In the genomic region with DNA sequence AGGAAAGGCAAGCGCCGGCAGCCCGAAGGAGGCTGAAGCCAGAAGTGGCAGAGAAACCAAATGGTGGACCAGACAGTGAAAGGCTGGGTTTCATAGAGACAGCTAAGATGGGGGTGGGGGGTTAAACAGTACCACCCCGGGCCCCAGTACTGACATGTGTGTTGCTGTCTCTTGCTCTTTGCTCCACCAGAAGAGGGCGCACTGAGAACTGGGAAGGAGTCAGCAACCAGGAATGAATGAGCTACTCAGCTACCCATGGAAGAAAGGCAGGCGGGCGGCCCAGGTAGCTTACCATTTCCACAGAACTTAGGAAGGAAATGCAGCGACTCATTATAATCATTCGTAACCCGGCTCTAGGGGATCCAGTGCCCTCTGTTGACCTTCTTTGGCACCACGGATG, we compare ENCODE assay signal across 9 mouse cellular contexts. TPM values are rescaled to one million over a fixed set of nuclear protein-coding genes. Genes with fewer than 3 reads are reported as not detected.
DNase-seq lines count a peak whose midpoint lies in the region; ATAC-seq and TF ChIP-seq lines count a peak whose summit lies in the region.
"Had no signal": no experiment of that assay in that cellular context is flagged by ENCODE, and none has a peak within 500 bp of the region (broad histone marks: within the 10 kb centered on the region; RNA-seq: fewer than 3 reads in every experiment).

No protein-coding gene starts in this region.

- H3K4me3 ChIP-seq in liver, adult 2 months (ENCODE audit: insufficient read depth, low read depth, low read length) = no peak overlapping the region
- no peak overlapping the region for H3K4me3 ChIP-seq in liver, embryonic 12.5 days
- H3K4me3 ChIP-seq in bone marrow macrophage, adult 2 months (ENCODE audit: insufficient read depth, low read length) = no peak overlapping the region
- no peak overlapping the region for H3K4me3 ChIP-seq in forebrain, embryonic 10.5 days
- H3K4me3 ChIP-seq: liver, embryonic 13.5 days had no signal

- H3K9ac ChIP-seq in liver, adult 2 months (ENCODE audit: low read depth, low read length) = no peak overlapping the region
- H3K9ac ChIP-seq in liver, embryonic 12.5 days = no peak overlapping the region
- H3K9ac ChIP-seq: liver, embryonic 13.5 days had no signal

- peak; percentile 56 to 58 for DNase-seq in cerebellum, postnatal 10 days
- DNase-seq in cerebellum, postnatal 36 days = no peak
- peak; percentile 21 for DNase-seq in liver, adult 2 months (ENCODE audit: extremely low read depth, low read depth, low spot score)
- DNase-seq in kidney, postnatal 4 days = peak; percentile 60 to 65
- DNase-seq in T-cell, adult 2 months (ENCODE audit: low spot score) = no peak
- DNase-seq in forebrain, embryonic 10.5 days (ENCODE audit: extremely low spot score, low spot score) = no peak
- DNase-seq: liver, embryonic 13.5 days had no signal

- no peak overlapping the region for H3K4me2 ChIP-seq in liver, embryonic 12.5 days
- H3K4me2 ChIP-seq: liver, embryonic 13.5 days had no signal

- TF ChIP-seq POLR2A in liver, adult 2 months (IDR thresholded peaks at IDR 0.05; ENCODE audit: extremely low read depth, insufficient read depth, low read length) = no peak
- no peak for TF ChIP-seq POLR2A in bone marrow macrophage, adult 2 months (IDR thresholded peaks at IDR 0.05; ENCODE audit: borderline replicate concordance, low read depth, low read length)

- TF ChIP-seq CTCF in liver, adult 2 months (IDR thresholded peaks at IDR 0.05; ENCODE audit: low read depth, low read length) = peak; percentile 75
- peak; percentile 54 for TF ChIP-seq CTCF in bone marrow macrophage, adult 2 months (IDR thresholded peaks at IDR 0.05; ENCODE audit: low read depth, low read length)

- H3K27me3 ChIP-seq in liver, adult 2 months (ENCODE audit: control insufficient read depth, insufficient read depth, low read length) = 0 out of 2 replicates have a peak, but pooled peaks cover 2% of the 10 kb centered on the region
- H3K27me3 ChIP-seq in liver, embryonic 12.5 days (replicated peaks) = peaks cover 41% of the 10 kb centered on the region
- peaks cover 33% of the 10 kb centered on the region for H3K27me3 ChIP-seq in forebrain, embryonic 10.5 days (ENCODE audit: poor library complexity, severe bottlenecking)

- H3K27ac ChIP-seq in liver, adult 2 months (replicated peaks; ENCODE audit: insufficient read depth, low read depth, low read length) = no peak overlapping the region
- no peak overlapping the region for H3K27ac ChIP-seq in liver, embryonic 12.5 days
- H3K27ac ChIP-seq in bone marrow macrophage, adult 2 months (ENCODE audit: insufficient read depth, low read depth, low read length) = no peak overlapping the region
- H3K27ac ChIP-seq in forebrain, embryonic 10.5 days = no peak overlapping the region
- H3K27ac ChIP-seq: liver, embryonic 13.5 days had no signal

- no peaks in the 10 kb centered on the region for H3K4me1 ChIP-seq in liver, adult 2 months (ENCODE audit: control insufficient read depth, insufficient read depth, low read length)
- peaks cover 5% of the 10 kb centered on the region; the same call in 1 of the 2 replicates for H3K4me1 ChIP-seq in liver, embryonic 12.5 days
- no peaks in the 10 kb centered on the region for H3K4me1 ChIP-seq in bone marrow macrophage, adult 2 months (ENCODE audit: control insufficient read depth, insufficient read depth, low read length)
- peaks cover 10% of the 10 kb centered on the region for H3K4me1 ChIP-seq in forebrain, embryonic 10.5 days

- ATAC-seq in liver, embryonic 12.5 days = no peak

- 49% methylated on average over 11 of the region's 11 CpGs for WGBS in liver, adult 2 months
- WGBS in liver, embryonic 12.5 days (ENCODE audit: insufficient replicate concordance) = 47% methylated on average over 11 of the region's 11 CpGs
- WGBS in forebrain, embryonic 10.5 days = 53% methylated on average over 11 of the region's 11 CpGs

- H3K36me3 ChIP-seq in liver, adult 2 months (ENCODE audit: control insufficient read depth, insufficient read depth, low read length) = no peaks in the 10 kb centered on the region
- no peaks in the 10 kb centered on the region for H3K36me3 ChIP-seq in liver, embryonic 12.5 days
- no peaks in the 10 kb centered on the region for H3K36me3 ChIP-seq in forebrain, embryonic 10.5 days (replicated peaks)
- H3K36me3 ChIP-seq: liver, embryonic 13.5 days had no signal

- H3K9me3 ChIP-seq in liver, embryonic 12.5 days (replicated peaks) = no peaks in the 10 kb centered on the region
- H3K9me3 ChIP-seq in forebrain, embryonic 10.5 days = peaks cover 3% of the 10 kb centered on the region; the same call in 1 of the 2 replicates

- no peaks in the 10 kb centered on the region for H3K79me2 ChIP-seq in liver, adult 2 months (ENCODE audit: control insufficient read depth, insufficient read depth, low read length)

RNA-seq across cellular contexts. Expression of a gene that starts 16.4 kb away (rescaled TPM):
- not detected in 2 replicates for total RNA-seq in liver, adult 2 months (2014; rRNA removed)
- polyA plus RNA-seq in liver, adult 2 months (2012; rRNA removed) = 0.02 TPM in 1 of 2 replicates, not detected in the other
- polyA plus RNA-seq in liver, embryonic 12.5 days (2016; fragmentation: Nextera tagmentation; extraction: Ambion mirVana) = not detected in 2 replicates
- polyA plus RNA-seq in bone marrow macrophage, adult 2 months (2012; ENCODE audit: insufficient read depth, insufficient read length, missing spikeins) = not detected in 2 replicates
- polyA plus RNA-seq in forebrain, embryonic 10.5 days (2016; fragmentation: Nextera tagmentation; extraction: Ambion mirVana) = 0.09 and 0.21 TPM in 2 replicates

RNA-seq across cellular contexts. Expression of a gene that starts 30.1 kb away (rescaled TPM):
- 0.13 TPM in 1 of 2 replicates, not detected in the other for total RNA-seq in liver, adult 2 months (2014; rRNA removed)
- 0.06 and 0.10 TPM in 2 replicates for polyA plus RNA-seq in liver, adult 2 months (2012; rRNA removed)
- 0.11 TPM in 1 of 2 replicates, not detected in the other for polyA plus RNA-seq in liver, embryonic 12.5 days (2016; fragmentation: Nextera tagmentation; extraction: Ambion mirVana)
- 0.64 and 1.4 TPM in 2 replicates for polyA plus RNA-seq in bone marrow macrophage, adult 2 months (2012; ENCODE audit: insufficient read depth, insufficient read length, missing spikeins)
- polyA plus RNA-seq in forebrain, embryonic 10.5 days (2016; fragmentation: Nextera tagmentation; extraction: Ambion mirVana) = 0.09 and 0.15 TPM in 2 replicates

RNA-seq across cellular contexts. Expression of a gene that starts 46.0 kb away (rescaled TPM):
- not detected in 2 replicates for total RNA-seq in liver, adult 2 months (2014; rRNA removed)
- polyA plus RNA-seq in liver, adult 2 months (2012; rRNA removed) = not detected in 2 replicates
- polyA plus RNA-seq in liver, embryonic 12.5 days (2016; fragmentation: Nextera tagmentation; extraction: Ambion mirVana) = 0.05 TPM in 1 of 2 replicates, not detected in the other
- not detected in 2 replicates for polyA plus RNA-seq in bone marrow macrophage, adult 2 months (2012; ENCODE audit: insufficient read depth, insufficient read length, missing spikeins)
- 0.06 TPM in 1 of 2 replicates, not detected in the other for polyA plus RNA-seq in forebrain, embryonic 10.5 days (2016; fragmentation: Nextera tagmentation; extraction: Ambion mirVana)
- polyA plus RNA-seq: liver, embryonic 13.5 days had no signal

RNA-seq across cellular contexts. Expression of a gene that starts 58.7 kb away (rescaled TPM):
- total RNA-seq in liver, adult 2 months (2014; rRNA removed) = 13.8 and 17.9 TPM in 2 replicates
- 33.7 and 37.8 TPM in 2 replicates for polyA plus RNA-seq in liver, adult 2 months (2012; rRNA removed)
- 25.5 and 26.5 TPM in 2 replicates for polyA plus RNA-seq in liver, embryonic 12.5 days (2016; fragmentation: Nextera tagmentation; extraction: Ambion mirVana)
- polyA plus RNA-seq in bone marrow macrophage, adult 2 months (2012; ENCODE audit: insufficient read depth, insufficient read length, missing spikeins) = 75.2 and 77.7 TPM in 2 replicates
- polyA plus RNA-seq in forebrain, embryonic 10.5 days (2016; fragmentation: Nextera tagmentation; extraction: Ambion mirVana) = 24.1 and 29.0 TPM in 2 replicates

Comparison
In these comparisons a context has a peak if more than half of its experiments do, and no peak if none do; other contexts are left out.
1. DNase-seq: peak in cerebellum, postnatal 10 days (2 of 2), liver, adult 2 months (single experiment) and kidney, postnatal 4 days (2 of 2); none in cerebellum, postnatal 36 days (0 of 2), T-cell, adult 2 months (single experiment) and forebrain, embryonic 10.5 days (single experiment).